Mouse (Mus musculus): ENCODE measurements around the gene Higd2a. TPM values are rescaled to one million over a fixed set of nuclear protein-coding genes. Genes with fewer than 3 reads are reported as not detected.
A peak's percentile ranks its signal among the peaks of the same experiment; 100 is the strongest.

The Higd2a gene
- total and polyA plus RNA-seq, 3 experiments = 51.6 to 106 (median 86.0) TPM

DNA sequence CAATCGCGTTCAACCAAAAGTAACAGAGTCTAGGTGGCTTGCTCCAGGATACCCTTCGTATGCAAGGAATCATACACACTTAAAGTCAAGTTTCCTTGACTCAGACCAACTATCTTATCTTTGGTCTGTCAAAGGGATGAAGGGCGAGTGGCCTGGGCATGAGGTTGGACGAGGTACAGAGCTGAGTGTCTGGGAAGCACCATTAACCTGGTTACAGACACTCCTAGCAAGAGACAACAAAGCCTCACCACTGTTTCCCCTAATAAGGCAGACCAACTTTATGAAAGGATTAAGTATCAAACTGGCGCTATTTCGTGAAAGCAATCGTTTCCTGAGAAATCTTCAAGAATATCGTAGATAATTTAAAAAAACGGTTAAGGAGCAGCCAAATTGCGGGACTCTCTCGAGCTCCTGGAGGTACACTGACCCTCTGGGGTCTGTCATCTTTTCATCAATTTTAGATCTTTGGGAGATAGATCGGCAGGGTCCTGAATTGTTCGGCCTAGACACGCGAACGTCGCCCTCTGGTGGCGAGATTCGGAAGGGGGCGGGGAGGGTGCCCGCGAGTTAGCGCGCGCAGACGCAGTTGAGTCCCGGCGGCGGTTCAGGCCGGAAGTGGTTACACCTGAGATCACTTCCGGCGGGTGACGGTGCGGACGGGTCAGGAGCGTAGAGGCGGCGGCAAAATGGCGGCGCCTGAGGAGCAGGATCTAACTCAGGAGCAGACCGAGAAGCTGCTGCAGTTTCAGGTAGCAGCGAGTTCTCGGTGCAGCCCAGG lies 31.3 kb downstream of the Higd2a start, which contains the start of gene Faf2 (continued):
- TF ChIP-seq ELF1 (IDR thresholded peaks at IDR 0.05; ENCODE audit: low read depth, low read length) (peak; percentile 88), MYC (IDR thresholded peaks at IDR 0.05; ENCODE audit: low read depth, low read length) (no peak), E2F4 (IDR thresholded peaks at IDR 0.05; ENCODE audit: insufficient replicate concordance, low read depth, low read length) (0 out of 2 replicates have a peak, but pooled peaks have one; percentile 60), UBTF (IDR thresholded peaks at IDR 0.05; ENCODE audit: low read depth, low read length) (no peak), USF2 (conservative IDR thresholded peaks at IDR 0.05; ENCODE audit: low read depth, low read length) (no peak), POLR2A (IDR thresholded peaks at IDR 0.05; ENCODE audit: low read depth, low read length) (peak; percentile 92), SIN3A (IDR thresholded peaks at IDR 0.05; ENCODE audit: low read length) (0 out of 2 replicates have a peak, but pooled peaks have one; percentile 21), ETS1 (conservative IDR thresholded peaks at IDR 0.05; ENCODE audit: low read depth, low read length) (peak; percentile 37; the same call in 1 of the 2 replicates), ZC3H11A (IDR thresholded peaks at IDR 0.05; ENCODE audit: low read depth, low read length) (no peak), RAD21 (IDR thresholded peaks at IDR 0.05; ENCODE audit: low read depth, low read length) (peak; percentile 64), POLR2AphosphoS2 (IDR thresholded peaks at IDR 0.05; ENCODE audit: low read depth, low read length) (peak; percentile 68; the same call in 1 of the 2 replicates), ZMIZ1 (IDR thresholded peaks at IDR 0.05; ENCODE audit: low read depth, low read length) (peak; percentile 65)

DNA sequence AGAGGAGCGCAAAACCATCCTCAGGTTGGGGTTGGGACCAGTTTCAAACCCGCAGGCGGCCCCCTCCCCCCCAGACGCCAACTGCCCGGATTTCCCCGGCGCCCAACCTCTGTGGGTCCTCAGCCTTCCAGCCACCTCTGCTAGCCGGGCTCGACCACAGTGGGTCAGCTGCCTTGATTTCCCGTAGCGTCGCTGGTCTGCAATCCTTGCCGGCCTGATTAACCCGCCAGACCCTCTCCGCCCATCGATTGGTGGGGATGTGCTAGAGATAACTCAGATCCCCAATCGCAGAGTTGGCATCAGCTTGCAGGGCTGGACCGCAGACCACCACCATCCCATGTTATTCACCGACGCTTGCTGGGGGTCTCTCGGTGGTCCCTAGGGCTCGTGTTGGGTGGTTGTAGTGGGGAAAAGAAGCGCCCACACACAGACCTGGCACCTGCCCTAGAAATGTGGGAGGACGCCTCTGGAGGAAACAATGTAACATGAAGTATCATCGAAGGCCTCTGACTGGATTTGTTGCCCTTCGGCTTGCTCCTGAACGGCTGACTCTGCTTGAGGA lies 32.0 kb downstream of the Higd2a start:
- peak; percentile 28 for DNase-seq (ENCODE audit: extremely low read depth)

DNA sequence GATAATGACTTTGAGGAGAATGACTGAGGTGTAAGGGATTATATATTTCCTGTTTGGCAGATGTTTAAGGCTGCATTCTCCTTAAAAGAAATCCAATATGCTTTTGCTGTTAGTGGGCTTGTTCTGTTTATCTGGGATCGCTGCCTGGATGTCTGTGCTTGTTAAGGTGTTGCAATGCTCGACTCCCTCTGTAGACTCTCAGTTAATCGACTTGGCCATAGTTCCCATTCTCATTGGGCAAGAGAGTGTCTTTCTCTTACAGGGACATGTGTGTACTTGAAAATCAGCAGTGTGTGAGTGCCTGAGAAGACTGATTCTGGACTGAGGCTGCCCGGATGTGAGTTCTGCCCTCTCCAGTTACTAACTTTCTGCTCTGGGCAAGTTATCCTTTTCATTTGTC lies 39.1 kb downstream of the Higd2a start:
- H3K27ac ChIP-seq (ENCODE audit: insufficient read depth, low read depth) = no peak overlapping the region
- no peak overlapping the region for H3K4me3 ChIP-seq (replicated peaks in 1 of 3; ENCODE audit: low read depth in 2 of 3, low read length in 2 of 3, poor library complexity in 1 of 3)
- H3K9me3 ChIP-seq (replicated peaks; ENCODE audit: low read length) = no peaks in the 10 kb centered on the region
- peaks cover 13 to 68% of the 10 kb centered on the region in 2 experiments for H3K36me3 ChIP-seq (replicated peaks in 1 of 2; ENCODE audit: control insufficient read depth in 1 of 2, insufficient read depth in 1 of 2, low read length in 1 of 2)
- DNase-seq (ENCODE audit: extremely low read depth) = no peak
- H3K79me2 ChIP-seq (replicated peaks; ENCODE audit: control insufficient read depth, extremely low read depth, insufficient read depth, poor library complexity, severe bottlenecking) = peaks cover 84% of the 10 kb centered on the region
- no peak overlapping the region for H3K9ac ChIP-seq (ENCODE audit: insufficient read depth, low read depth)
- in situ Hi-C loops (cut with MboI; ENCODE audit: low pct_ligation_motif_present, low pct_unique_long_range_greater_than_20kb, low sequenced_read_pairs) = no loop called here
- TF ChIP-seq ZNF384 (IDR thresholded peaks at IDR 0.05; ENCODE audit: low read depth, low read length) = no peak
- no peak for TF ChIP-seq MXI1 (IDR thresholded peaks at IDR 0.05; ENCODE audit: low read depth, low read length)
- no peak for TF ChIP-seq POLR2A (IDR thresholded peaks at IDR 0.05; ENCODE audit: low read depth, low read length)
- TF ChIP-seq TCF12 (IDR thresholded peaks at IDR 0.05; ENCODE audit: low read depth, low read length) = no peak
- no peak for TF ChIP-seq POLR2AphosphoS2 (IDR thresholded peaks at IDR 0.05; ENCODE audit: low read depth, low read length)
- TF ChIP-seq USF1 (IDR thresholded peaks at IDR 0.05; ENCODE audit: low read depth, low read length) = no peak
- TF ChIP-seq PAX5 (IDR thresholded peaks at IDR 0.05; ENCODE audit: low read length) = no peak
- TF ChIP-seq CHD2 (IDR thresholded peaks at IDR 0.05; ENCODE audit: low read length) = no peak
- no peak for TF ChIP-seq ZMIZ1 (IDR thresholded peaks at IDR 0.05; ENCODE audit: low read depth, low read length)
- no peak for TF ChIP-seq TBP (conservative IDR thresholded peaks at IDR 0.05; ENCODE audit: low read depth, low read length)
- peaks cover 5 to 31% of the 10 kb centered on the region in 2 experiments for H3K4me1 ChIP-seq (ENCODE audit: control insufficient read depth in 1 of 2, insufficient read depth in 2 of 2)
- dilution Hi-C loops (cut with MboI; ENCODE audit: extremely low pct_ligation_motif_present, extremely low pct_unique_long_range_greater_than_20kb, low sequenced_read_pairs) = no loop called here
- no peaks in the 10 kb centered on the region for H3K27me3 ChIP-seq (replicated peaks)
- no peak overlapping the region for H3K4me2 ChIP-seq (ENCODE audit: insufficient read depth, low read depth, poor library complexity, severe bottlenecking)

More for the DNA sequence above, 32.0 kb downstream of the Higd2a start:
- H3K4me2 ChIP-seq (ENCODE audit: insufficient read depth, low read depth, poor library complexity, severe bottlenecking) = peak overlapping the region; percentile 60
- peaks cover 2 to 25% of the 10 kb centered on the region in 2 experiments for H3K36me3 ChIP-seq (replicated peaks in 1 of 2; ENCODE audit: control insufficient read depth in 1 of 2, insufficient read depth in 1 of 2, low read length in 1 of 2)
- H3K4me3 ChIP-seq (replicated peaks in 1 of 3; ENCODE audit: low read depth in 2 of 3, low read length in 2 of 3, poor library complexity in 1 of 3) = peak overlapping the region; percentile 90 to 100 (median 90)
- no peak for TF ChIP-seq JUND (conservative IDR thresholded peaks at IDR 0.05; ENCODE audit: low read depth, low read length)
- TF ChIP-seq SIN3A (IDR thresholded peaks at IDR 0.05; ENCODE audit: low read length) = 0 out of 2 replicates have a peak, but pooled peaks have one; percentile 18
- peak overlapping the region; percentile 86 for H3K9ac ChIP-seq (ENCODE audit: insufficient read depth, low read depth)
- H3K27ac ChIP-seq (ENCODE audit: insufficient read depth, low read depth) = peak overlapping the region; percentile 51
- dilution Hi-C loops (cut with MboI; ENCODE audit: extremely low pct_ligation_motif_present, extremely low pct_unique_long_range_greater_than_20kb, low sequenced_read_pairs) = no loop called here
- in situ Hi-C loops (cut with MboI; ENCODE audit: low pct_ligation_motif_present, low pct_unique_long_range_greater_than_20kb, low sequenced_read_pairs) = no loop called here
- peaks cover 51% of the 10 kb centered on the region for H3K79me2 ChIP-seq (replicated peaks; ENCODE audit: control insufficient read depth, extremely low read depth, insufficient read depth, poor library complexity, severe bottlenecking)
- H3K27me3 ChIP-seq (replicated peaks) = peaks cover 6% of the 10 kb centered on the region
- peaks cover 2% of the 10 kb centered on the region for H3K9me3 ChIP-seq (replicated peaks; ENCODE audit: low read length)
- H3K4me1 ChIP-seq (ENCODE audit: control insufficient read depth in 1 of 2, insufficient read depth in 2 of 2) = peaks cover 15 to 41% of the 10 kb centered on the region in 2 experiments

Data from CH12.LX (cell line).